9 mouse cellular contexts compared by ENCODE assay signal in the genomic region with DNA sequence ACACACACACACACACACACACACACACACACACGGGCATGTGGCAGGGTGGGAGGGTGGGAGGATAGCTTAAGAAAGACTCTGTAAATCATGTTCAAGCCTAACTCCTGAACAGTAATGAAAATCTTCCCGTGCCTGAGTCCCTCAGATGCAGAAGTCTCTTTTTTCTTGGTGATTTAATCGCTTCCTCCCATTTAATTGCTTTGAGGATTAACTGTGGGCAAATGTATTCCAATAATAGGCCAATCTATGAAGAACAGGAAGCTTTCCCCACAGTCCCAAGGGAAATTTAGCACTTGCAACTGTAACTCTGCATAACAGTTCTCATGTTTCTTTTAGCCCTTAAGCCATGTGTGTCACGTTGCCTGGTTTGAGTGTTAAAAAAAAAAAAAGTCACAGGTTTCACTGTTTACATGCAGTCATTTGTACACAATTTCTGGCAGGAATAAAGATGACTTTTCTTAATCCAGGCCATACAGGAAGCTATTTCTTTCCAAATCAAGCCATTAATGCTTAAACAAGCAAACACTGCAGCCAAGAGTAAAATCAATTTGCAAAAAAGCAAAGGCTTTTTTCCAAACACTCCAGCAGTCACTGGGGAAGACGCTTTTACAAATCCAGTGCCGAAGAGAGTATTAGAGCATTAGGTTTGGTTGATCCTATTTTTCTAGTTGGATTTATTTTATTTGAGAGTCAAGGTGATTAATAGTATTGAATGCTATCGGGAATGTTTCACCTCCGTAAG.
DNase-seq lines count a peak whose midpoint lies in the region; ATAC-seq and TF ChIP-seq lines count a peak whose summit lies in the region.
"Had no signal": no experiment of that assay in that cellular context is flagged by ENCODE, and none has a peak within 500 bp of the region (broad histone marks: within the 10 kb centered on the region; RNA-seq: fewer than 3 reads in every experiment).

No protein-coding gene starts in this region.

- intact Hi-C loops in heart, adult 2 months (cut with DNase I): no loop called here
- intact Hi-C loops in left cerebral cortex, postnatal 14 days (cut with DNase I): no loop called here

- WGBS in heart, adult 2 months: 32% methylated on average over 8 of the region's 8 CpGs
- 49% methylated on average over 8 of the region's 8 CpGs for WGBS in heart, embryonic 11.5 days (ENCODE audit: insufficient replicate concordance)
- 14% methylated on average over 8 of the region's 8 CpGs for WGBS in midbrain, embryonic 14.5 days

- H3K9ac ChIP-seq in heart, adult 2 months (ENCODE audit: low read depth, low read length): no peak overlapping the region
- H3K9ac ChIP-seq in heart, embryonic 11.5 days (ENCODE audit: low read depth, low read length): no peak overlapping the region
- H3K9ac ChIP-seq in midbrain, embryonic 14.5 days (replicated peaks; ENCODE audit: low read length): no peak overlapping the region

- no peaks in the 10 kb centered on the region for H3K27me3 ChIP-seq in heart, adult 2 months (ENCODE audit: control insufficient read depth, insufficient read depth, low read length)
- no peaks in the 10 kb centered on the region for H3K27me3 ChIP-seq in heart, embryonic 11.5 days (ENCODE audit: control insufficient read depth, insufficient read depth, low read length)
- H3K27me3 ChIP-seq in midbrain, embryonic 14.5 days (ENCODE audit: control insufficient read depth, insufficient read depth, low read length): no peaks in the 10 kb centered on the region

- H3K9me3 ChIP-seq in heart, embryonic 11.5 days (replicated peaks; ENCODE audit: control insufficient read depth, low read length): no peaks in the 10 kb centered on the region
- H3K9me3 ChIP-seq in midbrain, embryonic 14.5 days (ENCODE audit: control insufficient read depth, low read length): no peaks in the 10 kb centered on the region

- TF ChIP-seq CTCF in heart, adult 2 months (IDR thresholded peaks at IDR 0.05): no peak

- H3K4me3 ChIP-seq in heart, adult 2 months: no peak overlapping the region
- no peak overlapping the region for H3K4me3 ChIP-seq in heart, embryonic 11.5 days (ENCODE audit: low read depth, low read length)
- H3K4me3 ChIP-seq in midbrain, embryonic 14.5 days (replicated peaks; ENCODE audit: low read depth, low read length): no peak overlapping the region
- H3K4me3 ChIP-seq: layer of hippocampus, adult 2 months had no signal

- no peak for DNase-seq in heart, adult 2 months
- peak; percentile 81 for DNase-seq in MN1 (ENCODE audit: low spot score)
- peak; percentile 71 for DNase-seq in forelimb bud, embryonic 11.5 days (ENCODE audit: low read depth, low spot score)
- peak; percentile 79 for DNase-seq in midbrain, embryonic 14.5 days
- no peak for DNase-seq in right cerebral cortex, postnatal 10 days (ENCODE audit: low spot score in 2 of 2)
- no peak for DNase-seq in left cerebral cortex, postnatal 14 days (ENCODE audit: low spot score in 2 of 2)
- no peak for DNase-seq in thymus, adult 18-20 months

- ATAC-seq in heart, embryonic 11.5 days (replicated peaks; ENCODE audit: insufficient number of reproducible peaks, low FRiP score, low TSS enrichment): no peak
- ATAC-seq in midbrain, embryonic 14.5 days (ENCODE audit: low FRiP score, low TSS enrichment): peak; percentile 79

- H3K4me2 ChIP-seq in heart, embryonic 11.5 days: no peak overlapping the region
- no peak overlapping the region for H3K4me2 ChIP-seq in midbrain, embryonic 14.5 days (ENCODE audit: low read length)

- H3K79me2 ChIP-seq in heart, adult 2 months (replicated peaks; ENCODE audit: control insufficient read depth, insufficient read depth, low read length): no peaks in the 10 kb centered on the region

- peaks cover 6% of the 10 kb centered on the region for H3K36me3 ChIP-seq in heart, adult 2 months (ENCODE audit: control insufficient read depth, insufficient read depth, low read length)
- H3K36me3 ChIP-seq in heart, embryonic 11.5 days (ENCODE audit: control insufficient read depth, insufficient read depth, low read length): no peaks in the 10 kb centered on the region
- no peaks in the 10 kb centered on the region for H3K36me3 ChIP-seq in midbrain, embryonic 14.5 days (ENCODE audit: control insufficient read depth, insufficient read depth, low read length)

- TF ChIP-seq EP300 in heart, adult 2 months (IDR thresholded peaks at IDR 0.05; ENCODE audit: insufficient read depth, low read depth, low read length): no peak

- H3K27ac ChIP-seq in heart, adult 2 months: 0 out of 2 replicates have a peak overlapping the region, but pooled peaks have one; percentile 4
- H3K27ac ChIP-seq in heart, embryonic 11.5 days (ENCODE audit: low read depth, low read length): no peak overlapping the region
- H3K27ac ChIP-seq in midbrain, embryonic 14.5 days (replicated peaks; ENCODE audit: low read depth, low read length): no peak overlapping the region; the same call in 1 of the 2 replicates
- H3K27ac ChIP-seq: layer of hippocampus, adult 2 months had no signal

- no peak for TF ChIP-seq POLR2A in heart, adult 2 months (IDR thresholded peaks at IDR 0.05; ENCODE audit: insufficient read depth, low read depth, low read length)

- no peaks in the 10 kb centered on the region; the same call in none of the 2 replicates for H3K4me1 ChIP-seq in heart, adult 2 months (ENCODE audit: control insufficient read depth, insufficient read depth, low read length)
- no peaks in the 10 kb centered on the region; the same call in 1 of the 2 replicates for H3K4me1 ChIP-seq in heart, embryonic 11.5 days (ENCODE audit: control insufficient read depth, insufficient read depth, low read length)
- H3K4me1 ChIP-seq in midbrain, embryonic 14.5 days (ENCODE audit: control insufficient read depth, insufficient read depth, low read length): 0 out of 2 replicates have a peak, but pooled peaks cover 5% of the 10 kb centered on the region

Comparison
In these comparisons a context has a peak if more than half of its experiments do, and no peak if none do; other contexts are left out.
1. DNase-seq: peak in MN1 (single experiment), forelimb bud, embryonic 11.5 days (single experiment) and midbrain, embryonic 14.5 days (single experiment); none in heart, adult 2 months (0 of 2), right cerebral cortex, postnatal 10 days (0 of 2), left cerebral cortex, postnatal 14 days (0 of 2) and thymus, adult 18-20 months (0 of 2).